Mouse (Mus musculus): ENCODE data around the gene Rplp2. TPM values are rescaled to one million over a fixed set of nuclear protein-coding genes. Genes with fewer than 3 reads are reported as not detected.

Rplp2 gene
- total RNA-seq (2023): 2,356 to 2,462 TPM (median 2,431 TPM) in 4 replicates

GRCm38 (mm10) chr7:141447110-141447991 is at the start of gene Rplp2:
Rplp2 (plus strand) TSS chr7:141447370.

GRCm38 (mm10) chr7:141413809-141414584 is 33.2 kb upstream of the Rplp2 start, which contains the start of gene Gatd1:
Gatd1 (minus strand) TSS chr7:141414136.

DNA sequence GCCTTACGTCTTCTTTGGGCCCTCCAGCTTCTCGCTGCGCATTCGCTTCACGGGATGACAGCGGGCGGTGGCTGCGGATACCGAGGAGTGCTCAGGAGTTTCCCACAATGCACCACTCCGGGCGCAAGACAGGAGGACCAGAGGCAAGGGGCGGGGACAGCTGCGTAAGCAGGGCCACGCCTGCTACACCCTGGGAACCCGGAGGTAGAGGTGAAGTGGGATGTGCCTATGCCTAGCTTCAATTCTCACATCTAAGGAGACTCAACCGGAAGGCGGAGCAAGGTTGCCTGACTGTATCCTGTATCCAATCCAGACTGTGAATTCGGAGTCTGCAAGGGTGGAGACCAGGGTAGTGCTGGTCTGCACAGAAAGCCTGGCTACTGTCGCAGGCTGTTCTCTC is 17.9 kb upstream of the Rplp2 start, which contains the start of gene Cend1:
Cend1 (minus strand) TSS at position 182 of the 400 bp plus-strand sequence.

GRCm38 (mm10) chr7:141437178-141438120 is 9.7 kb upstream of the Rplp2 start, which contains the start of gene Slc25a22:
Slc25a22 (minus strand) TSS chr7:141437892.

GRCm38 (mm10) chr7:141443828-141444237 is 3.3 kb upstream of the Rplp2 start, which contains the start of gene Pidd1:
Pidd1 (minus strand) TSS chr7:141444025.

GRCm38 (mm10) chr7:141454967-141455551 is 7.9 kb downstream of the Rplp2 start, which contains the start of gene Pnpla2:
Pnpla2 (plus strand) TSS chr7:141455198.

GRCm38 (mm10) chr7:141460391-141461113 is 13.4 kb downstream of the Rplp2 start, which contains the start of gene Cracr2b:
Cracr2b (plus strand) TSS chr7:141461094.

DNA sequence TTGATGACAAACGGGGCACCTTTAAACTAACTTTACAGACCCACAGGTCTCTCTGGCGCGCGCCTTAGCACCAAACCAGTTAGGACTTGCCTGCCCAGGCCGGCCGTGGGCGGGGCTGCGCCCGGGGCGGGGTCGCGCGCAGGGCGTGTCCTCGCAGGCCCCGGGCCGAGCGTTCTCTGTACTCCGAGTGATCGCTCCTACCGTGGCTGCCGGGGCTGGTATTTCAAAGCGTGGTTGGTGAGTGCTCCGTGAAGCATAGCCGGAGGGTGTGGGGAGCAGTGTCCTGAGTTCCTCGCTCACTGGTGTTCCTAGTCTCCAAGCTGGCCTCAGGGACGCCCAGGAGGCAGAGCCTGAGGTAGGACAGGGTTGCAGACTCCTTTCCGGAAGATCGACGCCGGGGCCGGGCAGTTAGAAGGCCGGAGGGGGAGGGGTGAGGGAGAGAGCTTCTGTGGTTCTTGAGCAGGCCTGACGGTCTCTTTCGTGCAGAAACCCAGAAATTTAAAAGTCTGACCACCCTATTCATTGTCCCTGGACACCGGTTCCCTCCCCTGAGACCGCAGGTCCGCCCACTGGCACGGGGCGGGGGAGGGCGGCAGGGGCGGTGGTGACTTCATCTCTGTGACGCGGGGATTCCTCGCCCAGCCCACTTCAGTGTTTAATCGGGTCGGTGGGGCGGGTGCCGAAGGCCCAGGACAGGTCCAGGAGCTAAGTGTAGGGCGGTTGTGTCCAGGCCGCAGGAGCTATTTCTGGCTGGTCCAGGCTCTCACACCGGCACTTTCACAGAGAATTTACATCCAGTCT is 20.3 kb downstream of the Rplp2 start, which contains the start of gene Cd151:
Cd151 (plus strand) TSS at position 163 of the 801 bp plus-strand sequence.

GRCm38 (mm10) chr7:141475011-141475804 is 28.0 kb downstream of the Rplp2 start, which contains the start of the genes Polr2l and Tspan4:
Polr2l (minus strand) TSS chr7:141475132.
Tspan4 (plus strand) TSS chr7:141475240.

Other genes with a start within 250 kb of the Rplp2 start
- gene Lmntd2, start 233.3 kb upstream of the Rplp2 start, total RNA-seq (2023): 3.9 to 5.0 TPM (median 4.8 TPM) in 4 replicates
- 8.9 to 16.1 TPM (median 13.3 TPM) in 4 replicates for gene Rassf7, start 231.5 kb upstream of the Rplp2 start, total RNA-seq (2023)
- 147 to 159 TPM (median 152 TPM) in 4 replicates for gene Phrf1, start 218.6 kb upstream of the Rplp2 start, total RNA-seq (2023)
- 33.8 to 42.4 TPM (median 37.0 TPM) in 4 replicates for gene Irf7, start 180.9 kb upstream of the Rplp2 start, total RNA-seq (2023)
- gene Cdhr5, start 170.6 kb upstream of the Rplp2 start, total RNA-seq (2023): not detected in 4 replicates
- not detected in 4 replicates for gene Sct, start 168.2 kb upstream of the Rplp2 start, total RNA-seq (2023)
- not detected in 4 replicates for gene Drd4, start 155.4 kb upstream of the Rplp2 start, total RNA-seq (2023)
- gene Deaf1, start 119.7 kb upstream of the Rplp2 start, total RNA-seq (2023): 33.5 to 54.6 TPM (median 42.7 TPM) in 4 replicates
- 15.2 to 22.8 TPM (median 16.4 TPM) in 4 replicates for gene Tmem80, start 119.6 kb upstream of the Rplp2 start, total RNA-seq (2023)
- 1.0 to 1.3 TPM in 2 of 4 replicates, not detected in the others for gene Eps8l2, start 108.5 kb upstream of the Rplp2 start, total RNA-seq (2023)
- gene Taldo1, start 55.2 kb upstream of the Rplp2 start, total RNA-seq (2023): 130 to 142 TPM (median 131 TPM) in 4 replicates
- gene Gatd1, start 33.2 kb upstream of the Rplp2 start, total RNA-seq (2023): 31.5 to 40.0 TPM (median 35.3 TPM) in 4 replicates
- not detected in 4 replicates for gene Cend1, start 17.9 kb upstream of the Rplp2 start, total RNA-seq (2023)
- 37.9 to 49.5 TPM (median 44.6 TPM) in 4 replicates for gene Slc25a22, start 9.5 kb upstream of the Rplp2 start, total RNA-seq (2023)
- 6.9 to 9.3 TPM (median 7.8 TPM) in 4 replicates for gene Pidd1, start 3.3 kb upstream of the Rplp2 start, total RNA-seq (2023)
- gene Pnpla2, start 7.8 kb downstream of the Rplp2 start, total RNA-seq (2023): 48.4 to 57.9 TPM (median 51.2 TPM) in 4 replicates
- not detected in 4 replicates for gene Cracr2b, start 13.7 kb downstream of the Rplp2 start, total RNA-seq (2023)
- 11.2 to 13.1 TPM (median 12.1 TPM) in 4 replicates for gene Cd151, start 20.0 kb downstream of the Rplp2 start, total RNA-seq (2023)
- gene Polr2l, start 27.8 kb downstream of the Rplp2 start, total RNA-seq (2023): 14.1 to 17.7 TPM (median 14.9 TPM) in 4 replicates
- 1.0 to 2.8 TPM (median 1.1 TPM) in 4 replicates for gene Tspan4, start 27.9 kb downstream of the Rplp2 start, total RNA-seq (2023)
- 18.5 to 24.9 TPM (median 20.6 TPM) in 4 replicates for gene Chid1, start 92.5 kb downstream of the Rplp2 start, total RNA-seq (2023)
- 35.6 to 44.2 TPM (median 42.8 TPM) in 4 replicates for gene Ap2a2, start 114.8 kb downstream of the Rplp2 start, total RNA-seq (2023)
- gene Muc6, start 207.9 kb downstream of the Rplp2 start, total RNA-seq (2023): not detected in 4 replicates
- gene Muc2, start 243.0 kb downstream of the Rplp2 start, total RNA-seq (2023): 0.72 TPM in 1 of 4 replicates, not detected in the others